Mouse (Mus musculus): ENCODE measurements around the gene Cavin4.

The Cavin4 gene

DNA sequence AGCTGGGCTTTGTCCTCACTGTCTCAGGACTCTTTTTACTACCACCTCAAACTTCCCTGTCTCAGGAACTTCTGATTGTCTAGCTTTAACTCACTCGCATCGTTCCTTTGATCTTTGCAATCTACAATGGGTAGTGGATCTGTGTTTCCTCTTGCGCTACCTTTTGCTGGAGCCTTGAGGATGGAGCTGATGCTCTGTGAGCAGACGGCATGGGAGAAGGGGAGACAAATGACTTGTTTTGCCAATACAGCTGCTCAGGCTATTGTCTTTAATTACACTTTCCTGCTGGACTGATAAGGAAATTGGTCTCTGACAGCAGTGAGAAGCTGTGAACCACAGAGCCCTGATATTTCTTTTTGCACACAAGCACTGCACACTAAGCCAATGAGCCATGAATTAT is 53.5 kb downstream of the Cavin4 start:
- intact Hi-C loops (cut with DNase I) = no loop called here
